Mouse (Mus musculus) embryo, embryonic 9.5 days (tissue): Measurements from ENCODE around the gene Zbtb7b.

Experiments used
- DNase-seq: peaks from one replicate; pipeline ENCODE4 v3.0.0-alpha.2; 2017; ENCODE audit errors: extremely low spot score

Zbtb7b gene

GRCm38 (mm10) chr3:89388901-89389740, 5.5 kb downstream of the Zbtb7b start:
- DNase-seq, result no peak

DNA sequence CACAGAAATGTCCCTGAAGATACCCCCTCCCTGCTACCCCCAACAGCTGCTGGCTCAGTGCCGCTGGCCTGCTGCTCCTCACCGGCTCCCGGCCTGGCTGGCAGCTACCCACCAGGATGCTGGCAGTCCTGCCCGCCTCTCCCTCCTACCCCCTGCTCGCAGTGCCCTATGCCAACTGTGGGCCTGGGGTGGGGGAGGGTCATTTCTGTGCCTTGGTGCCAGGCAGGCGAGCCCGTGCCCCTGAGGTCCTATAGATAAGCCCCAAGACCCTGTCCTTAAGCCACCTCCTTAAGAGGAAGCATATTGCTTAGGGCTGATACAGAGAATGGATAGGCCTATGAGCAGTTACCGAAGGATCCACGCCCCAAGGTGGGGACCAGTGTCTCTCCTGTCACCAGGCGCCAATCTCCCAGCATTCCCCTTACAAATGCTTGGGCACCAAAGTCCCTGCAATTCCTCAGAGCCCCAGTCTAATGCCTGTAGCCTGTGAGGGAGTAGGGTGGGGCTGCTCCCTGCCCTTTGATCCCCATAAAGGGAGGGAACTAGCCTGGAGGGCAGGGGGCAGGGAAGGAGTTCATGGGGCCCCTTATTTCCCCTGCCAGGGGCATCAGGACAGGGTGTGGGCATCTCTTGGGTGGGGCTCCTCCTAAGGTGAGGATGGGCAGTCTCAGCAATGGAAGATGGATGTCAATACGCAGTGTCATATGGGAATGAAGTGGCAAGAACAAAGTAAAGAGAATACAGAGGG, 6.3 kb downstream of the Zbtb7b start:
- no peak for DNase-seq

GRCm38 (mm10) chr3:89387632-89388031, 6.9 kb downstream of the Zbtb7b start:
- DNase-seq, result no peak

GRCm38 (mm10) chr3:89386438-89387420, 7.8 kb downstream of the Zbtb7b start:
- no peak for DNase-seq

DNA sequence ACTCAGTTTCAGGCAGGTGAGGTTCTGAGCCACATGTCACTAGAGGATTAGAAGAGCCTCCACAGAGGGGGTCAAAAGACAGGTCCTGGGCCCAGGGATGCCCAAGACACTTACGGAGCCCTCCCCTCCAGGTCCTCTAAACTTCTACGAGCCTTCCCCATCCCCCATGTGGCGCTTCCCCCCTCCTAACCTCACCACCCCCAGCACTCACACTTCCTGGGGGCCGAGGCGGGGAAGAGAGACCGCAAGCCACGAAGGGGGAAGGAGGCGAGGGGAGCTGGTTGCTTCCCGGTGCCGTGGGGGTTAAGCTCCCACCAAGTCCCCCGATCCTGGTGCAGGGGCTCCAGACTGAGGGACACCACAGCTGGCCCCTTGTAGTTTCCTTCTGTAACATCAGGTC, 9.1 kb downstream of the Zbtb7b start:
- DNase-seq, result no peak

GRCm38 (mm10) chr3:89384331-89385076, 10.1 kb downstream of the Zbtb7b start:
- DNase-seq, result no peak

GRCm38 (mm10) chr3:89383651-89384255, 10.8 kb downstream of the Zbtb7b start:
- DNase-seq, result no peak

DNA sequence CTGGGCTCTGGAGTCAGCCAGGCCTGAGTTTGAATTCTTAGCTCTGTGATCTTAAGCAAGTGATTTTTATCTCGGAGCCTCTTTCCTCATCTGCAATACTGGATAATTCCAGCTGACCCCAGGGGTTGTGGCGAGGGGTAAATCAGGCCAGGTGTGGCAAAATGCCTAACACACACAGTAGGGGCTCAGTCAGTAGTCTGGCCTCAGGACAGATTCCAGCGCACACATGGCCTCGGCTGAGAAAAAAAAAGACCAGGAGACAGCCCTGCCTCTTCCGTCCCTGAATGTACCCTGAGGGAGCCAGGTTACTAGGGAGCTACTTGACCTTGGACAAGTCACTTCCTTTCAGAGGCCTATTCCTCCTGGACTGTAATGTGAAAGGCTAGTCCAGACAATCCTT, 11.6 kb downstream of the Zbtb7b start:
- no peak for DNase-seq

- DNase-seq, result no peak
These were observed 12.3 kb downstream of the Zbtb7b start for GRCm38 (mm10) chr3:89382033-89382882.

DNA sequence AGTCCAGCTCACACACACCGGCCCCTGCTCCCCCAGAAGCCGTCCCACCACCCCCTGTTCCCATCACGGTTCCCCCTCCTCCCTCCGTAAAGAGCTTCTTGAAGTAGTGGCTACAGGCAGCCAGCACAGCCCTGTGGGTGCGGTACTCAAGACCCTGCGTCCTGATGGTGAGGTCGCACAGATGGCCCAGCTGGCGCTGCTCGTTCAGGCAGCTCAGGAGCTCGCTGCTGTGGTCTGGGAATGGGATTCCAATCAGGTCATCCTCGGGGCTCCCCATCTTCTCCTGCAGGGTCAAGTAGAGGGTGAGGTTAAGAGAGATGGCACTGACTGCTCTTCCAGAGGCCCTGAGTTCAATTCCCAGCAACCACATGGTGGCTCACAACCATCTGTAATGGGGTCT, 13.3 kb downstream of the Zbtb7b start:
- DNase-seq, result no peak

- no peak for DNase-seq
These were observed 13.9 kb downstream of the Zbtb7b start for GRCm38 (mm10) chr3:89380711-89381110.

DNA sequence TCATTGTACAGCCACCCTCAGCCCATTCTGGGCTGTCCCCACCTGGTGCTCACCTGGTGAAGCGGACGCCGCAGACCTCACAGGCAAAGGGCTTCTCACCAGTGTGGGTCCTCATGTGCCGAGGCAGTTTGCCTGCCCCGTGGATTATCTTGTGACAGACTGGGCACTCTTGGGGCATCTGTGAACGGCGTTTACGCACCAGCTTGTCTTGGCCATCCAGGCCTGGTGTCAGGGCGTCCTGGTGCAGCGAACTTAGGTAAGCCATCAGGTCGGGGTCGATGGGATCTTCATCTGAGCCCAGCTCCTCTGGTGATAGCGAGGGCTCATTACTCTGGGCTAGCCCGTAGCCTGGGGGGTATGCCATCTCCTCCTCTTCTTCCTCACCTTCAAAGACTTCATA, 14.3 kb downstream of the Zbtb7b start:
- no peak for DNase-seq

DNA sequence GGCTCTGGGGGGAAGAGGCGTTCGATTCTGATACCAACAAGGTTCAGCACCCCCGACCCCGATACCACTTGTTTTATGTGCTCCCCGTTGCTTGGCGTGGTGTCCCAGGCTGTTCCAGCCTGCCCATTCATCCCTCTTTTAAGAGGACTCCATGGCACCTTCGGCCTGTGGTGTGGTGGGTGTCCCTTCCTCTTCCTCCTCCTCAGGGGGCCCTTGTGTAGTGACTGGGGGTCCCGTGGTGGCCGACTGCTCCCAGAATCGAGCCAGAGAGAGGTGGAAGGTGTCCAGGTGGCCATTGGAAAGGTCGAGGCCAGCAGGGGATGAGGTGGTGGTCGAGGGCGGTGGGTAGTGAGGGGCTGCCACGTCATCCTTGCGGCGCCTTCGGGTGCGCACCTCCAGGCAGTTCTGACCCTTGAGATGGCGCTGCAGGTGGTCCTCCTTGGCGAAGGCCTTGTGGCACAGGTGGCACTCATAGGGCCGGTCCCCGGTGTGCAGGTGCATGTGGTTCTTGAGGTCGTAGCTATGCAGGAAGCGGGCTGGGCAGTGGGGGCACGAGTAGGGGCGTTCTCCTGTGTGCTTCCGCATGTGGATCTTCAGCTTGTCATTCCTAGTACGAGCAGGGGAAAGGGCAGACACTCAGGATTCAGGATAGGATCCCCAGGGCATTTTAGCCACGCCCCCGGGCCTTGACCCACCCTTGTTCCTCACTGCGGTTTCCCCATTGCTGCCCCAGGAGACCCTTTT, 15.0 kb downstream of the Zbtb7b start:
- no peak for DNase-seq

GRCm38 (mm10) chr3:89378394-89379067, 16.0 kb downstream of the Zbtb7b start:
- DNase-seq, result peak; percentile 94

GRCm38 (mm10) chr3:89377831-89378230, 16.7 kb downstream of the Zbtb7b start:
- DNase-seq, result no peak

DNA sequence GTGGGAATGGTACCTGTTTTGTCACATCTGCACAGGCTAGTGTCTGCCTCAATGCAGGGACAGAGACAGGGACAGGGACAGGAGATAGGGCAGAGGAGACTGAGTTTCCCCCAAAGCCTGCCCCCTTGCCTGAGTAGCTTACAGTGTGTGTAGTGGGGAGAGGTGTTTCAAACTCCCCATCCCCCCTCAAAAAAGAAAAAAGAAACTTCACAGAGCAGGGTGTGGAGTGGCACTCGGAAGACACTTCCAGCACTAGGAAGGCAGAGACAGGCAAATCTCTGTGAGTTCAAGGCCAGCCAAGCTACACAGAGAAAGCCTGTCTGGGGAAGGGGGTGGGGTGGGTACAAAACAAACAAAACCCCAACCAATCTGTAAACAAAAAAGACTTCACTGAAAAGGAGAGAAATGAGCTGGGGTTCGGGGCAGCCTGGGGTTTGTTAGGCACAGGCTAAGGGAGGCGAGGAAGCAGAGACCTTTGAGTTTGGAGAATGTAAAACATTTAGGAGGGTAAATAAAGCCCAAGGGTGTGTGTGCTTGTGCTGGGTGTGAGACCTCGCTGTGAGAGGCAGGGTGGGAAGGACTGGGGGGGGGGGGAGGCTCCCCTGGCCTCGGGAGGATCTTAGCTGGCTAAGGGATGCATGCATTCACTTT, 20.9 kb downstream of the Zbtb7b start:
- no peak for DNase-seq

DNA sequence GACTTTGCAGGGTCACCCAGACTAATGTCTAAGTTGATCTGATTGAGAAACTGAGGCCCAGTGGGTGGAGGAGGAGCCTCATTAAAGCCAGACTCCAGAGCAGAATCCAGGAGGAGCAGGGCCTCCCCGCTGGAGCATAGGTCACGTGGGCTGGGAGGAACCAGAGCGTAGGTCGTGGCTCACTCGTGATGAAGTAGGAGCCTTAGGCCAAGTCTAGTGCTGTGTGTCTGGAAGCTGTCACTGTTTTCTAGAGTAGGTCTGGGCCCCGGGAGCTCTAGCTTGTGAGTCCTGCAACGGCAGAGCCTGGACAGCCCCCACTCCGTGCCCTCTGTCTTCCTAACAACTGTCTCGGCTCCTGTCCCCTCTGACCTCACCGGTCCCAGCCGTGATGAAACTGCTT, 27.2 kb downstream of the Zbtb7b start:
- no peak for DNase-seq
